ENCODE assay signal across 8 mouse cellular contexts in the genomic region with DNA sequence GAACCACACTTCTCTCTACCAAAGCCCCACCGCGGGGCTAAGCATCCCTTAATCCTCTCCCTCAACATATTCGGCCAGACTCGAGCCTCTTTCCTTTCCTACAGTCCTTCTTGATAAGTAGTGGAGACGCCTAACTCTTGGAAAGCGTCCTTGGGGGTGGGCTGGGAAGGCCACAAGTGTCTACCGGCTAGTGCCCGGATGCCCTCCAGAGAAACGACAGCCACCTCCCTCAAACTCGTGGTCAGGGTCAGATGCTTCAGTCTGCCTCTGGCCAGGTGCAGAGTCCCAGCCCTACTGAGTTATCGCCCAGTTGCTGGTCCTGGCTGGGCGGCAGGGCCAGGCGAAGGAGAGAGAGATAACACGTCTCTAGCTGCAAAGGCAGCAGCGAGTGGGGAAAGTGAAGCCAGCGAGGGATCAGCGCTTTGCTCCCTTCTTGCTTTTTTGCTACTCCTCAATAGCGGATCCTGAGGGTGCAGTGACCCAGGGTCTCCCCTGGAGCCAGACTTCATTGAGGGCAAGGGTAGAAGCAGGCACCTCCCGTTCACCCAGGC. TPM values are rescaled to one million over a fixed set of nuclear protein-coding genes. Genes with fewer than 3 reads are reported as not detected.
DNase-seq lines count a peak whose midpoint lies in the region; ATAC-seq and TF ChIP-seq lines count a peak whose summit lies in the region.

No protein-coding gene starts in this region.

- peaks cover 10% of the 10 kb centered on the region; the same call in 1 of the 2 replicates for H3K4me1 ChIP-seq in kidney, adult 2 months (ENCODE audit: control insufficient read depth, insufficient read depth, low read length)
- H3K4me1 ChIP-seq in forebrain, embryonic 15.5 days: peaks cover 35% of the 10 kb centered on the region
- peaks cover 45% of the 10 kb centered on the region for H3K4me1 ChIP-seq in limb, embryonic 13.5 days
- H3K4me1 ChIP-seq in neural tube, embryonic 14.5 days (ENCODE audit: control insufficient read depth, insufficient read depth, low read length): peaks cover 17% of the 10 kb centered on the region

- H3K36me3 ChIP-seq in kidney, adult 2 months (ENCODE audit: control insufficient read depth, insufficient read depth, low read length): no peaks in the 10 kb centered on the region
- no peaks in the 10 kb centered on the region for H3K36me3 ChIP-seq in forebrain, embryonic 15.5 days
- H3K36me3 ChIP-seq in limb, embryonic 13.5 days: peaks cover 10% of the 10 kb centered on the region
- H3K36me3 ChIP-seq in neural tube, embryonic 14.5 days (ENCODE audit: control insufficient read depth, insufficient read depth, low read length): no peaks in the 10 kb centered on the region

- 0 out of 2 replicates have a peak overlapping the region, but pooled peaks have one; percentile 44 for H3K9ac ChIP-seq in forebrain, embryonic 15.5 days (replicated peaks)
- peak overlapping the region; percentile 65 for H3K9ac ChIP-seq in limb, embryonic 13.5 days
- peak overlapping the region; percentile 39; the same call in 1 of the 2 replicates for H3K9ac ChIP-seq in neural tube, embryonic 14.5 days (replicated peaks; ENCODE audit: low read depth, low read length)

- peak overlapping the region; percentile 88 for H3K4me2 ChIP-seq in forebrain, embryonic 15.5 days (replicated peaks)
- H3K4me2 ChIP-seq in limb, embryonic 13.5 days (replicated peaks): peak overlapping the region; percentile 97
- peak overlapping the region; percentile 89 for H3K4me2 ChIP-seq in neural tube, embryonic 14.5 days (ENCODE audit: low read depth, low read length)

- no peaks in the 10 kb centered on the region for H3K9me3 ChIP-seq in forebrain, embryonic 15.5 days
- no peaks in the 10 kb centered on the region for H3K9me3 ChIP-seq in limb, embryonic 13.5 days
- H3K9me3 ChIP-seq in neural tube, embryonic 14.5 days (ENCODE audit: control insufficient read depth, low read length): no peaks in the 10 kb centered on the region

- no peak for ATAC-seq in forebrain, embryonic 15.5 days (replicated peaks)
- no peak for ATAC-seq in limb, embryonic 13.5 days (ENCODE audit: low FRiP score, low read depth)
- ATAC-seq in neural tube, embryonic 14.5 days (ENCODE audit: low read depth): no peak

- TF ChIP-seq CTCF in kidney, adult 2 months (conservative IDR thresholded peaks at IDR 0.05; ENCODE audit: insufficient read depth, insufficient read length, low read depth, low read length): no peak

- H3K27ac ChIP-seq in kidney, adult 2 months (ENCODE audit: insufficient read depth, low read depth, low read length): no peak overlapping the region
- H3K27ac ChIP-seq in forebrain, embryonic 15.5 days (replicated peaks): no peak overlapping the region
- no peak overlapping the region for H3K27ac ChIP-seq in limb, embryonic 13.5 days
- H3K27ac ChIP-seq in neural tube, embryonic 14.5 days (ENCODE audit: low read depth, low read length): no peak overlapping the region

- peak overlapping the region; percentile 53 for H3K4me3 ChIP-seq in kidney, adult 2 months (ENCODE audit: insufficient read depth, low read depth, low read length)
- H3K4me3 ChIP-seq in forebrain, embryonic 15.5 days: peak overlapping the region; percentile 50
- H3K4me3 ChIP-seq in limb, embryonic 13.5 days: peak overlapping the region; percentile 67
- H3K4me3 ChIP-seq in neural tube, embryonic 14.5 days (ENCODE audit: low read depth, low read length): peak overlapping the region; percentile 40

- no peak for DNase-seq in kidney, adult 2 months
- DNase-seq in kidney, adult 18-20 months: no peak
- peak; percentile 25 for DNase-seq in NIH3T3 (ENCODE audit: low read depth)
- DNase-seq in left cerebral cortex, adult 11 months (ENCODE audit: low spot score): no peak
- no peak for DNase-seq in urinary bladder, adult 2 months (ENCODE audit: low spot score)

- 29% methylated on average over 19 of the region's 19 CpGs for WGBS in kidney, adult 2 months
- WGBS in forebrain, embryonic 15.5 days: 10% methylated on average over 19 of the region's 19 CpGs
- WGBS in limb, embryonic 13.5 days: 8% methylated on average over 19 of the region's 19 CpGs
- 7% methylated on average over 19 of the region's 19 CpGs for WGBS in neural tube, embryonic 14.5 days

- no peaks in the 10 kb centered on the region for H3K27me3 ChIP-seq in kidney, adult 2 months (replicated peaks; ENCODE audit: control insufficient read depth, insufficient read depth, low read length)
- peaks cover 21% of the 10 kb centered on the region; the same call in 1 of the 2 replicates for H3K27me3 ChIP-seq in forebrain, embryonic 15.5 days
- H3K27me3 ChIP-seq in limb, embryonic 13.5 days: peaks cover 43% of the 10 kb centered on the region
- peaks cover 12% of the 10 kb centered on the region for H3K27me3 ChIP-seq in neural tube, embryonic 14.5 days (ENCODE audit: control insufficient read depth, insufficient read depth, low read length)

- TF ChIP-seq POLR2A in kidney, adult 2 months (IDR thresholded peaks at IDR 0.05; ENCODE audit: low read depth, low read length): no peak

RNA-seq across cellular contexts. Expression of a gene that starts 0.6 kb away (rescaled TPM):
- 2.7 and 3.2 TPM in 2 replicates for polyA plus RNA-seq in kidney, adult 2 months (2012; rRNA removed)
- 1.9 and 2.4 TPM in 2 replicates for polyA plus RNA-seq in forebrain, embryonic 15.5 days (2015; fragmentation: Nextera tagmentation; extraction: Ambion mirVana)
- polyA plus RNA-seq in limb, embryonic 13.5 days (2015; fragmentation: Nextera tagmentation; extraction: Ambion mirVana): 1.5 and 1.6 TPM in 2 replicates
- polyA plus RNA-seq in neural tube, embryonic 14.5 days (2014; fragmentation: Nextera tagmentation; extraction: Ambion mirVana): 1.5 and 1.8 TPM in 2 replicates
- polyA plus RNA-seq in urinary bladder, adult 2 months (2012; rRNA removed): 0.71 and 1.1 TPM in 2 replicates

RNA-seq across cellular contexts. Expression of a gene that starts 1.4 kb away (rescaled TPM):
- 19.4 and 24.4 TPM in 2 replicates for polyA plus RNA-seq in kidney, adult 2 months (2012; rRNA removed)
- polyA plus RNA-seq in forebrain, embryonic 15.5 days (2015; fragmentation: Nextera tagmentation; extraction: Ambion mirVana): 15.0 and 19.5 TPM in 2 replicates
- polyA plus RNA-seq in limb, embryonic 13.5 days (2015; fragmentation: Nextera tagmentation; extraction: Ambion mirVana): 57.6 and 57.8 TPM in 2 replicates
- 10.6 and 12.8 TPM in 2 replicates for polyA plus RNA-seq in neural tube, embryonic 14.5 days (2014; fragmentation: Nextera tagmentation; extraction: Ambion mirVana)
- 20.9 and 21.0 TPM in 2 replicates for polyA plus RNA-seq in urinary bladder, adult 2 months (2012; rRNA removed)

RNA-seq across cellular contexts. Expression of a gene that starts 4.6 kb away (rescaled TPM):
- not detected in 2 replicates for polyA plus RNA-seq in kidney, adult 2 months (2012; rRNA removed)
- polyA plus RNA-seq in forebrain, embryonic 15.5 days (2015; fragmentation: Nextera tagmentation; extraction: Ambion mirVana): not detected in 2 replicates
- polyA plus RNA-seq in limb, embryonic 13.5 days (2015; fragmentation: Nextera tagmentation; extraction: Ambion mirVana): not detected in 2 replicates
- not detected in 2 replicates for polyA plus RNA-seq in neural tube, embryonic 14.5 days (2014; fragmentation: Nextera tagmentation; extraction: Ambion mirVana)
- not detected in 2 replicates for polyA plus RNA-seq in urinary bladder, adult 2 months (2012; rRNA removed)

RNA-seq across cellular contexts. Expression of a gene that starts 21.0 kb away (rescaled TPM):
- 53.2 and 58.5 TPM in 2 replicates for polyA plus RNA-seq in kidney, adult 2 months (2012; rRNA removed)
- 14.4 and 15.9 TPM in 2 replicates for polyA plus RNA-seq in forebrain, embryonic 15.5 days (2015; fragmentation: Nextera tagmentation; extraction: Ambion mirVana)
- 9.8 and 10.9 TPM in 2 replicates for polyA plus RNA-seq in limb, embryonic 13.5 days (2015; fragmentation: Nextera tagmentation; extraction: Ambion mirVana)
- polyA plus RNA-seq in neural tube, embryonic 14.5 days (2014; fragmentation: Nextera tagmentation; extraction: Ambion mirVana): 20.3 and 21.6 TPM in 2 replicates
- polyA plus RNA-seq in urinary bladder, adult 2 months (2012; rRNA removed): 24.7 and 37.0 TPM in 2 replicates

RNA-seq across cellular contexts. Expression of a gene that starts 24.9 kb away (rescaled TPM):
- polyA plus RNA-seq in kidney, adult 2 months (2012; rRNA removed): 22.3 and 31.4 TPM in 2 replicates
- polyA plus RNA-seq in forebrain, embryonic 15.5 days (2015; fragmentation: Nextera tagmentation; extraction: Ambion mirVana): 37.3 and 41.8 TPM in 2 replicates
- 10.0 and 10.4 TPM in 2 replicates for polyA plus RNA-seq in limb, embryonic 13.5 days (2015; fragmentation: Nextera tagmentation; extraction: Ambion mirVana)
- polyA plus RNA-seq in neural tube, embryonic 14.5 days (2014; fragmentation: Nextera tagmentation; extraction: Ambion mirVana): 38.2 and 47.7 TPM in 2 replicates
- 21.8 and 22.3 TPM in 2 replicates for polyA plus RNA-seq in urinary bladder, adult 2 months (2012; rRNA removed)
